Mouse (Mus musculus): ENCODE measurements at regions not wholly inside any gene's neighbourhood (a gene's known extent, or its start where the extent isn't known, plus 50 kb on each side); places are given as distances from the start of the nearest gene placed in this dataset.

GRCm38 (mm10) chr1:88623040-88623439 lies 79.0 kb downstream of the Arl4c start:
- DNase-seq: no peak

- DNase-seq: no peak
These were observed 79.7 kb downstream of the Arl4c start for GRCm38 (mm10) chr1:88622356-88622755.

- no peak for DNase-seq
These were observed 80.8 kb downstream of the Arl4c start for GRCm38 (mm10) chr1:88621214-88621613.

GRCm38 (mm10) chr1:88613007-88613406 lies 89.0 kb downstream of the Arl4c start:
- DNase-seq: no peak

- no peak for DNase-seq
These were observed 90.8 kb downstream of the Arl4c start for GRCm38 (mm10) chr1:88611241-88611640.

- DNase-seq: no peak
These were observed 91.2 kb downstream of the Arl4c start for GRCm38 (mm10) chr1:88610810-88611209.

GRCm38 (mm10) chr1:88608826-88609225 lies 93.2 kb downstream of the Arl4c start:
- no peak for DNase-seq

- DNase-seq: no peak
These were observed 93.8 kb downstream of the Arl4c start for GRCm38 (mm10) chr1:88608236-88608635.

- DNase-seq: no peak
These were observed 95.8 kb upstream of the Glrp1 start for GRCm38 (mm10) chr1:88605616-88606190.

- DNase-seq: no peak
These were observed 92.4 kb upstream of the Glrp1 start for GRCm38 (mm10) chr1:88602241-88602640.

- DNase-seq: no peak
These were observed 91.9 kb upstream of the Glrp1 start for GRCm38 (mm10) chr1:88601801-88602200.

- DNase-seq: no peak
These were observed 90.3 kb upstream of the Glrp1 start for GRCm38 (mm10) chr1:88600145-88600544.

GRCm38 (mm10) chr1:88594484-88595254 lies 84.8 kb upstream of the Glrp1 start:
- DNase-seq: no peak

- DNase-seq: no peak
These were observed 82.2 kb upstream of the Glrp1 start for GRCm38 (mm10) chr1:88592036-88592435.

GRCm38 (mm10) chr1:88590802-88591380 lies 81.0 kb upstream of the Glrp1 start:
- DNase-seq: no peak

GRCm38 (mm10) chr1:88588747-88589146 lies 78.9 kb upstream of the Glrp1 start:
- DNase-seq: no peak

GRCm38 (mm10) chr1:88586823-88587820 lies 77.3 kb upstream of the Glrp1 start:
- DNase-seq: peak; percentile 17

GRCm38 (mm10) chr1:88586128-88586527 lies 76.3 kb upstream of the Glrp1 start:
- DNase-seq: no peak

GRCm38 (mm10) chr1:88584515-88585033 lies 74.7 kb upstream of the Glrp1 start:
- no peak for DNase-seq

- DNase-seq: no peak
These were observed 68.4 kb upstream of the Glrp1 start for GRCm38 (mm10) chr1:88578231-88578620.

GRCm38 (mm10) chr1:88577498-88578230 lies 67.8 kb upstream of the Glrp1 start:
- no peak for DNase-seq

Measured in adrenal gland, postnatal 25 days (tissue).